Comparison of ENCODE assay signal across 9 mouse cellular contexts in the genomic region with DNA sequence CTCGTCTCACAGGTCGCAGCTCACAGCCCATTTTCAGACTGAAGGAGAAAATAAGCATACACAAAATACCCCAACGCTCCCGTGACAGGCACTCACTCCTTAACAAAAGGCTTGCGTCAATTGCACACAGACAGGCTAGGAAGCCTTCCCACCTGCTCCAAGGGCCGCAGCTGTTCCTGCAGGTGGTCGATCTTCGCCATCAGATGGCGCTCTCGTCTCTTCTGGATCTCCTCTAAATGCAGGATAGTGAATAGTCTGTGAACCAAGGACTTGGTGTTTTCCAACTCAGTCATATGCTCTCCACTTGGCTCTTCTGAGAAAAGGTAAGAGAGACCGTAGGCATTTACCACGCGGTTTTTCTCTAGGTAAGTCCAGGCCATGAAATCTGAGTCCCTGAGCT. TPM values are rescaled to one million over a fixed set of nuclear protein-coding genes. Genes with fewer than 3 reads are reported as not detected.
DNase-seq lines count a peak whose midpoint lies in the region; ATAC-seq lines count a peak whose summit lies in the region.
"Had no signal": no experiment of that assay in that cellular context is flagged by ENCODE, and none has a peak within 500 bp of the region (broad histone marks: within the 10 kb centered on the region; RNA-seq: fewer than 3 reads in every experiment).

No protein-coding gene starts in this region.

- no peaks in the 10 kb centered on the region for H3K4me1 ChIP-seq in limb, embryonic 10.5 days
- H3K4me1 ChIP-seq: embryonic facial prominence, embryonic 12.5 days had no signal

- H3K36me3 ChIP-seq in limb, embryonic 10.5 days = peaks cover 26% of the 10 kb centered on the region

- 19% methylated on average over 13 of the region's 13 CpGs for WGBS in limb, embryonic 10.5 days

- DNase-seq in 3T3-L1 (ENCODE audit: low read depth, low spot score) (peak; percentile 79), R1 (ENCODE audit: low read depth, low spot score) (peak; percentile 70)
- DNase-seq in gastrocnemius, postnatal 10 days = peak; percentile 63
- DNase-seq in kidney, adult 9 months = peak; percentile 72
- peak; percentile 74 for DNase-seq in limb, embryonic 10.5 days (ENCODE audit: low spot score)
- peak; percentile 81 for DNase-seq in testis, postnatal 10 days (ENCODE audit: low spot score)

- no peak overlapping the region for H3K27ac ChIP-seq in limb, embryonic 10.5 days
- H3K27ac ChIP-seq: embryonic facial prominence, embryonic 12.5 days had no signal

- H3K9me3 ChIP-seq in limb, embryonic 10.5 days (replicated peaks) = no peaks in the 10 kb centered on the region
- H3K9me3 ChIP-seq: embryonic facial prominence, embryonic 12.5 days had no signal

- no peaks in the 10 kb centered on the region for H3K27me3 ChIP-seq in limb, embryonic 10.5 days (ENCODE audit: low read depth, poor library complexity, severe bottlenecking)
- H3K27me3 ChIP-seq: embryonic facial prominence, embryonic 12.5 days had no signal

- peak; percentile 94 for ATAC-seq in common myeloid progenitor, adult 5-6 weeks (replicated peaks; ENCODE audit: low read depth, poor library complexity, severe bottlenecking)
- peak; percentile 63; the same call in 1 of the 2 replicates for ATAC-seq in monocyte, adult 5-6 weeks (replicated peaks; ENCODE audit: insufficient number of reproducible peaks, low FRiP score, low TSS enrichment, poor library complexity, severe bottlenecking)

- H3K4me3 ChIP-seq in limb, embryonic 10.5 days = no peak overlapping the region
- H3K4me3 ChIP-seq: embryonic facial prominence, embryonic 12.5 days had no signal

RNA-seq across cellular contexts. Expression of gene Casp6, which starts 17.2 kb away (rescaled TPM):
- 12.3 and 19.0 TPM in 2 replicates for total RNA-seq in common myeloid progenitor, adult 5-6 weeks (2017)
- 1 to 10 TPM; 5.6 to 8.2 TPM for total RNA-seq in gastrocnemius, postnatal 10 days (2021)
- polyA plus RNA-seq in limb, embryonic 10.5 days (2016; fragmentation: Nextera tagmentation; extraction: Ambion mirVana) = 104 and 116 TPM in 2 replicates
- 9.5 to 15.4 TPM (median 11.7 TPM) in 3 replicates for total RNA-seq in monocyte, adult 5-6 weeks (2017)

RNA-seq across cellular contexts. Expression of gene Pla2g12a, which starts 40.0 kb away (rescaled TPM):
- total RNA-seq in common myeloid progenitor, adult 5-6 weeks (2017) = 40.3 and 48.0 TPM in 2 replicates
- 10 to 100 TPM; 18.4 to 22.9 TPM for total RNA-seq in gastrocnemius, postnatal 10 days (2021)
- polyA plus RNA-seq in limb, embryonic 10.5 days (2016; fragmentation: Nextera tagmentation; extraction: Ambion mirVana) = 22.5 and 27.1 TPM in 2 replicates
- total RNA-seq in monocyte, adult 5-6 weeks (2017) = 1.3 to 6.7 TPM (median 4.7 TPM) in 3 replicates

RNA-seq across cellular contexts. Expression of gene Mcub, which starts 51.6 kb away (rescaled TPM):
- total RNA-seq in common myeloid progenitor, adult 5-6 weeks (2017) = 0.78 and 2.8 TPM in 2 replicates
- total RNA-seq in gastrocnemius, postnatal 10 days (2021) = 1 to 10 TPM in 1 of 2 experiments, under 1 TPM in 1; 0.95 to 1.2 TPM
- polyA plus RNA-seq in limb, embryonic 10.5 days (2016; fragmentation: Nextera tagmentation; extraction: Ambion mirVana) = 8.5 and 10.3 TPM in 2 replicates
- 28.2 to 53.7 TPM (median 52.6 TPM) in 3 replicates for total RNA-seq in monocyte, adult 5-6 weeks (2017)
